Mouse (Mus musculus) urinary bladder, postnatal 10 days (tissue): ENCODE data around the gene Snap25.

Experiments used
- DNase-seq: peaks from one replicate; pipeline ENCODE4 v3.0.0; 2022; ENCODE audit warnings: low spot score

Gene Snap25

GRCm38 (mm10) chr2:136811331-136811730 lies 98.1 kb downstream of the Snap25 start:
- no peak for DNase-seq

DNA sequence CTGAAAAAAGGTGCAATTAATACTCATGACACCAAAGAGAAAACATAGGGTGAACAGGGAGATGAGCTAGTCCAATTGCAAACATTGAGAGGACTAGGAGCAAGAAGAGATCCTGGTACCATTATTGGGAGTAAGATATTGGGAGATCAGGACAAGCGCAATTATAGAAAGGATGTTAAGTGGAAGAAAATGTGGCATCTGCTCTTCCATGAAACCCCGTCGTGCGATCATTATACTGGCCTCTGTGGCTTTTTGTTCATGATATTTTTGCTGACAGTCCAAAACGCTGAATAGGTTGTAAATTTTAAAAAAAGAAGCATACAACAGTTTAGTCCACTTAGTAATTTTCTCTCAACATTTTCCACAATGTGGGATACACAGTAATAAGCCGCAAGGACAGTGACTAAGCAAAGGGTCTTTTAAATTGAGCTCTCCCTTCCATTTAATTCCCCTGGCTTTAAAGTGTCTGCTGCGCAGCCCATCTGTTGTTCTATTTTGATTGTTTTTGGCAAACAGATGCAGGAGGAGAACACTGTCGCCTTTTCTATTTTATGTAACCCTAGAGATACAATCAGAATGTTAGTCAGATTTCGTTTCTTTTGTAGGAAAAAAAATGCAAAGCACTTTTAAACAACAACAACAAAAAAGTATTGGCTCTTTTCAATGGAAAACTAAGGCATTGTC lies 103.6 kb downstream of the Snap25 start:
- no peak for DNase-seq

DNA sequence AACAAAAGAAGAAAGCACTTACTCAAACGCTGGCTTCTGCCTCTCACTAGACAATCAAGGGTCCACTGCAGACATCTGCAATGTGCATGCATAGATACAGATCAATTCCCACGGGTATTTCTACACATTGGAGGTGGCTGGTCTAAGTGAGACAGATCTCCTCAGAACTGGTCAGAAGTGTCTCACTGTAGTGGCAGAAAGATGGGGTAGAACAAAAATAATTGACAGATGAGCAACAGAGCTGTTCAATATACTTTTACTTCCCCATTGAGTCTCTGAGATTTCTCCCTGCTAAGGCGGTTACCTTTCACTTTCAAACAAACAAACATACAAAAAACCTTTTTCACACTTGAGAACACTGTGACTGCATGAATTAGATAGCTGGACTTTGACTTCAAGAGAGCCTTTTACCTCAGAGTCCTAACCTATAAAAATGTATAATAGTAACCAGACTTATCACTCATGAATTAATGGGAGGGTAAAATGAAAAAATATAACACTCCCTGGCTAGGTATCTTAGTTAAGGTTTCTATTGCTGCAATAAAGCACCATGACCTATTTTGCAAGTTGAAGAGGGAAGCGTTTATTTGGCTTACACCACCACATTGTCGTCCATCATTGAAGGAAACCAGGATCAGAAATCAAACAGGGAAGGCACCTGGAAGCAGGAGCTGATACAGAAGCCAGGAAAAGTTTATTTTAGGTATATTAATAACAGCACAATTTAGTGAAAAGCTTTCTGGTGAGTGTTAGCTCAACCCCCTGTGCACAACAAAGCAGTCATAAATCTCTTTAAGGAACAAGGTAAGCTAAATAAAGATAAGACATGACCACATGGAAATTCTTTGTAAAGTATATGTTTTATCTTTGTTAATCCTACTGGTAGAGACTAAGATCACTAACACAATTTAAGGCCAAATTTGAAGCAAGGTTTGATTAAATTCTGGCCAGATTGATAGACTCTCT lies 110.8 kb downstream of the Snap25 start:
- no peak for DNase-seq

- DNase-seq, result no peak
Observed at GRCm38 (mm10) chr2:136827612-136828011, 114.4 kb downstream of the Snap25 start.
